Mouse (Mus musculus): ENCODE measurements around the gene Trim11.

DNA sequence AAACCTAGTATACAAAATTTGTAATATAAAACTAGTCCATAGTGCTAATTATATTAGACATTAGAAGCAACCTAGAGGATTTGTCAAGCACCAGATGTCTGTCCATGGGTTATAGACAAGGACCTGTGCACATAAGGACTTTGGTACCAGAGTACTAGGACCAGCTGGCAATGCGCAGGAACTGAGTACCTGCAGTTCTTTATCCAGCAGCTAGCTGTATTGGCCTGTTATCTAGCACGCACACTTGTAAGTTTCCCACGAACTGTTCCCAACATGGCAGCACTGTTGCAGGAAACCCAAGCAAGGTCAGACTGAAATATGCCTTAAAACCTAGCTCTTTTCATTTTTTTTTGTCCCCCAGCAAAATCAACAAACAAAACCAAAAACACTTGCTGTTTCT lies 47.6 kb upstream of the Trim11 start:
- no peak for TF ChIP-seq CTCF (IDR thresholded peaks at IDR 0.05; ENCODE audit: low read depth)
- no peak for TF ChIP-seq EP300 (IDR thresholded peaks at IDR 0.05; ENCODE audit: low read depth)

All from heart, postnatal 0 days (tissue).